Mouse (Mus musculus): ENCODE data around the gene Ltbp1.

The Ltbp1 gene

DNA sequence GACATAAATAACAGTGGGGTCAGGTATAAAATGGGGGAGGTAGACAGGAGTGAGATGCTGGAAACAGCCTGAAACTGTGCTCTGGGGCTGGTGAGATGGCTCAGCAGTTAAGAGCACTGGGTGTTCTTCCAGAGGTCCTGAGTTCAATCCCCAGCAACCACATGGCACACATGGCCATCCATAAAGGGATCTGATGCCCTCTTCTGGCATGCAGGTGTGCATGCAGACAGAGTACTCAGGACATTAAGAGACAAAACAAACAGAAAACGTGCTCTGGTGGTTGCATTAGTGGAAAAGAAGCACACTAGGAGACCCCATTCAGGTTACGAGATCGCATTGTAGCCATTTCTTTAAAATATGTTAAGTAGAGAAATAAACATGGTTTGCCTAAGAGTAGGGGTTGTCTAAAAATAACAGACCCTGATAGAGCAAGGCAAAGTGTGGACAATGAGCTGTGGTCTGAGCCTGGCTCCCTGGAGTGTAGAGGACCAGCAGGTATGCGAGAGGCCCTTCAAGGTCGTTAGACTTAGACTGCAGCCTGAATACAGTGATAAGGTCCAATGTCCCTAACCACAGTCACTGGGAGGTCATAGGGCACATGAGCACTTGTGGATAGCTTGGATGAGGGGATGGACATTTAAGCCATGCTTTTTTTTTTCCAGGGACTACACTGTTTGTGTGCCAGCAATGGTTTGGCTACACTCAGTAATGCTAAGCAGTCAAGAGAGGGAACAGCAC lies 369.1 kb downstream of the Ltbp1 start:
- DNase-seq, result no peak

DNA sequence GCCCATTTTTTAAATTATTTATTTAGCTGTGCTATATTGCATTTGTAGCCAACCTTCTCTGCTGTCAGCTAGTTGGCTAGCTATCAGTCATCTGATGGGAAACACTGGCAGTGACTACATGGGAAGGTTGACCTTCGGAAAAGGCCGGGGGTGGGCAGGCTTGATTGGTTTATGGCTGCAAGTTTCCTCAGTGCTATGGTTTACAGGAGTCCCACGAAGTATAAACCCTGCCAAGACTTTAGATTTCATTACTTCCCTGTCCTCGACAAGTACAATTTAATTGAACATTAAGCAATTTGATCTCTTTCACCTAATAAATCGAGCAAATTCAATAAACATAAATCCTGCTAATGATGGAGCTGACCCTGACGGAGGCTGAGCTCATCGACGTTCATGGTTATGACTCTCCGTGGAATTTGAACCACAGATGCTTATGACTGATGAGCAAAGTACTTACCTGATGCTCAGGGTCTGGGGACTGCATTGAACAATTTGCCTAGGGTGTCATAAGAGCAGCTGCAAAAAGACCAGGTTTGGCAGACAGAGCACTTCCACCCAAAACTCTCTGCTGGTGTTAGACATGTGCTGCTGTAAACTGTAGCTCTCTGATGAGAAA lies 373.0 kb downstream of the Ltbp1 start:
- DNase-seq, result no peak

DNA sequence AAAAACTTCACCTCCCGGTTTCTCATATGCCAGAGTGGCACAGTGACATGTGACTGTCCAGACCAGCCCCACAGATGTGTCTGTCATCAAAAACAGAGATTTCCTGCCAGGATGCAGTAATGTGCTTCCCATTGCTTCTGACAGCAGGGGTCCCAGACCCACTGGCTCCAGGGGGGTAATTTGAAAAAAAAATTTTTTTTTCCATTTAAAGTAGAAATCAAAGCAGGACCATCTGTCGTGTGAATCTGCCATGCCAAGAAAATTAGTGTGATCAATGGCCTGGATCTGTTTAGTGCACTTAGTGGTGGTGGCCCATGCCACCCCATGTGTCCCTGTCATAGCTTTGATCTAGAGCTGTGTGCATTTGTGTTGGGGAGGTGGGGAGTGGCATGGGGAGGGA lies 374.8 kb downstream of the Ltbp1 start:
- no peak for DNase-seq

DNA sequence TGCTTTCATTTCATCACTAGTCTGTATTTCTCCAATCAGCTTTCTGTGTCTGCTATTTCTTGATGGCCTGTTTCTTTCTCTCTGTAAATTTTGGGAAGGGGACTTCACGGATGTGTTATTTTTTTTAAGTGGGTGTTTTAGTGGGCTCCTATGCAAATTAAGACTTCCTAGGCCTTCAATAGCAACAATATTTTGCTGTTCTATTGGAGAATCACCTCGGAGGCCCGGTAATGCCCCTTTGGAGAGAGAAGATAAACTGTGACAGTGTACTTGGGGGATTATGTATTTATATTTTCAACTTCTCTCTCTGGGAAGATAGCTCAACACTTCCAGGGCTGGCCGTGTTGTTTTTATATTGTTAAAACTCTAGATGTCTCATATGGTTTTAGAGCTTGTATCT lies 383.0 kb downstream of the Ltbp1 start:
- no peak for DNase-seq

DNA sequence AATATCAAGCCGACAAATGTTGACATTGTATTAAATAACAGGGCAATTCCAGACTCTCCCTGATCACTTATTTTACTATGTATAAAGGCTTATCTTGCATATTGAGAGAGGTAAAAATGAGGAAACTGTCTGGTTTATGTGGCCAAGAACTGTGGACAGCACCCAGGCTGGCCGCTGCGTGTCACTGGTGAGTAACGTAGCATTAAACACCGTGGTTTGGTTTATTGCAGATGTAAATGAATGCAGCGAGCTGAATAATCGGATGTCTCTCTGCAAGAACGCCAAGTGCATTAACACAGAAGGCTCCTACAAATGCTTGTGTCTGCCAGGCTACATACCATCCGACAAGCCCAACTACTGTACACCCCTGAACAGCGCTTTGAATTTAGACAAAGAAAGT lies 384.8 kb downstream of the Ltbp1 start:
- no peak for DNase-seq

DNA sequence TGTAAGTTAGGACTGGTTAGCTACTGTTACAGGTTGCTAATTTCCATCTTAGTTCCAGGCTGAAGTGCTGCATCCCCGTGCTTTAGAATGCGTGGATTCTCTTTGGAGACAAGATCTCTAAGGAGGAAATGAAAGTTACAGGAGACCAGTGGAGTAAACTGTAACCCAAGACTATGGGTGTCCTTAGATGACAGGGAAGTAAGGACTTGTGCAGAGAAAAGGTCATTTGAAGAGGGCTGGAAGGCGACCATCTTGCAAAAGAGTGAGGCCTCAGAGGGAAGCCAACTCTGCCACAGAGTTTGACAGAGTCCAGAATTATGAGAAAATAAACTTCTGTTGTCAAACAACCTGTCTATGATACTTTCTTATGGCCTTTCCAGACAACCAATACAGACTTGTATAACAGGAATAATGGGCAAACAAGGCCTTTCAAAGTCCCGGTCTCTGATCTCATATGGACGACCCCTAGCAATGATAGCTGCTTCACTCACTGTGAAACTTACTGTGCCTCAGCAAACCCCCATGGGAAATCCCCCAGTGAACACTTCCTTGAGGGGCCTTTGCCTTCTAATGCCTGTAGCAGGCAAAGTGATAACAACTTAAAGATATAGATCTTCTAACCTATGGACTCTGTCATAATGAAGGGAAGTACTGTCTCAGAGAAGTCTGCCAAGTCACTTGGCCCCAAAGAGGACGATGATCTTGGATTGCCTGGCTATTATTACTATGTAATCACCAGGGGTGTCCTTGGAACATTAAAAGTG lies 386.2 kb downstream of the Ltbp1 start:
- DNase-seq, result no peak

DNA sequence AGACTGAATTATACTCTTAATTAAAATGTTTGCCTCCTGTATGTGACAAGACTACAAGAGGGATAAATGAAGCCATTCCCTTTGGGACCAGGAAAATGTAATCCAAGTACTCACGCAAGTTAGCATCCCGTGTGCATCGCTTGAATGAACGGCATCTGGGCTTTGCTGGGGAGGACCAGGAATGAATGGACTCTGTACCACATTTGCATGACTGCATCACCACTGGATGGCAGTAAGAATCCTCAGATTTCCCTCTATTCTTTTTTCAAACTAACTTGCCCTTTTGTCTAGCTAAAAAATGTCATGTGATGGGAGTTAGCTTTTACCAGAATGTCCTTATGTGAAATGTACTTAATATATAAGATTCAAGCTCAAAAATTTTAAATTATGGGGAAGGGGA lies 401.0 kb downstream of the Ltbp1 start:
- DNase-seq, result no peak

DNA sequence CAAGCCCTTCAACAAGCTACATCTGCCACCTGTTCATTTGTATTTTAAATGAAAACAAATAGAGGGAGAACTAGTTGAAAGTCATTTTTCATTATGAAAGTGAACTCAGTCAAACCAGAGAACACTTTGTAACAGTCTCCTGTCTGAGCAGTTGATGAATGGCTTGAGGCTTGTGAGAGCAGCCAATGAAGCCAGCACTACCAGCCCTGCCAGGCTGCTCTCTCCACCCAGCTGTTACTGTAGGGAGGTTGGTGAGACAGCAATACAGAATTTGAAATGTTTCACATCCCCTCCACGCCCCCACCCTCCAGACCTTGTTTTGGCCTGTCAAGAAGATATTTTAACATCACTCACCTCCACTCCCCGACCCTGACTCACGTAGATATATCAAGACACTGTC lies 411.5 kb downstream of the Ltbp1 start:
- DNase-seq, result no peak

DNA sequence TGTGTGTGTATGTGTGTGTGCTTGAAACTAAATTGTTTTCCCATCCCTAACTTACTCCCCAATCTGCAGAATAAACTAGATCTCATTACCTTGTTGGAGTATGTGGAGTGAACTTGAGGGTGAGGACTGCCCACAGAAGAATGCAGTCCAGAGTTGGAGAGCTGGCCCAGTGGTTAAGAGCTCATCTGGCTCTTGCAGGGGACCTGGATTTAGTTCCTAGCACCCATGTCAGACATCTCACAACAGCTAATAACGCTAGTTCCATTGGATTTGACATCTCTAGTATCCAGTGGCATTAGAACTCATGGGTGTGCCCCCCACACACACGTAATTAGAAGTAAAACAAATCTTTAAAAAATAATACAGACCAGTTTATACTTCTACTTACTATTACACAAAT lies 428.8 kb downstream of the Ltbp1 start:
- no peak for DNase-seq

DNA sequence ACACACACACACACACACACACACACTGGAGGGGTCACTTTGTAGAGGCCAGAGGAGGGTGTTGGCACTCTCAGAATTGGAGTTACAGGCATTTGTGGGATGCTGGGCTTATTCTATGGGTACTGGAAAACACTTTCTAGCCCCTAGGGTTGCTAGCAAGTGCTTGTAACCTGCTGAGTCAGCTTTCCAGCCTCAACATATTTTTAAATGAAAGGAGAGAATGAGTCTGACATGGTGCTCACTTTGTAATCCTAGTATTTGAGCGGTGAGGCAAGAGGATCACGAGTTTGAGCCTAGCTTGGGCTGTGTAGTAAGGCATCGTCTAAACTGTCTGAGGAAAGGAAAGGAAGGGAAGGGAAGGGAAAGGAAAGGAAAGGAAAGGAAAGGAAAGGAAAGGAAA lies 429.5 kb downstream of the Ltbp1 start:
- no peak for DNase-seq

DNA sequence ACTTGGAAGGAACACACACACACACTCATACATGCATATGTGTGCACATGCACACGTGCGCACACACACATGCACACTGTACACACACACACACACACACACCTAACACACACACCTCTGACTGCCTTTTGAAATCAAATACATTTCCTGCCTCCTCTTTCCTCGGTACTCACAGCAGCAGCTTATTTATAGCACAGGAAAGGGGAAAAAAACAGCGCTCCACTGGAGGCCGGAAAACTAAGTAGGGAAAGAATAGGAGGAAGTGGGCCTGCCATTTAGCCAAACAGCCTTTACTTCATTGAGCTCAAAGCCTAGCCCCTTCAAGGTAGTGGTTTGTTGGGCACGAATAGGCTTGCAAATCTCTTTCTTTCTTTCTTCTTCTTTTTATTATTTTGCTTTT lies 430.2 kb downstream of the Ltbp1 start, which contains the start of gene Rasgrp3:
Rasgrp3 (plus strand) TSS at position 298 of the 400 bp plus-strand sequence.
- DNase-seq, result no peak

DNA sequence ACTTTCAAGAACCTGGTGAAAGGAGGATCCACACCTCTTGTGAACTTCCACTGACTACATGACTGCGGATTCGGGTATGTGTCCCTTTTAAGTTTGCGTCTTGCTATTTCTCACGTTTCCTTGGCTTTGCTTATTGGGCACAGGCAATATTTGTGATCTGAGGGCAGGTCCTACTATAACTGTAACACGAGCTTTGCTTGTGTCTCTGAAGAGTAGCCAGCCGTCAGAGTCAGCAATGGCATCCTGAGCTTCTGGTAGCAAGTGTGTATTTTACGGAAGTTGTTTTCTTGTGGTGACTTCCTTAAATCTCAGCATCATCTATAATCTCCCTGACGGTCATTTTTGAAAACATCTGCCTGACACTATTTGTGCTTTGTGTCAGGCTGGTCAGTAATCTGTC lies 430.7 kb downstream of the Ltbp1 start:
- no peak for DNase-seq

DNA sequence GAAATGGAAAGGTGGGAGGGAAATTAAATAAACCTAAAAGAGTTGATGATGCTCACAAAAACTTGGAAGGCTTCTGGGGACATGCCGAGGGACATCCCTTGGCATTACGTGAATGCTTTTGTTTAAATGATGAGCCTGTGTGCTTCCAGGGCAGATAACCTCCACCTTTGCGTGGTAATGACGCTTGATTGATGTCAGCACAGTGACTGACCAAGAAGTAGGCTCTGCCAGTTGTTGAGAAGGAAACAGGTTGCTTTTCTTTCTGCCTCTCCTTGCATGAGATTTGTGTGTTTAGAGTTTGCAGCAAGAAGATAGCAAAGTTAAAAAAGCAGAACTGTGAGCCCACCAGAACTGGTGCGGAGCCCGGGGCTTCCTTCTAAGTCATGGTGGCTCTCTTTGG lies 431.5 kb downstream of the Ltbp1 start:
- no peak for DNase-seq

DNA sequence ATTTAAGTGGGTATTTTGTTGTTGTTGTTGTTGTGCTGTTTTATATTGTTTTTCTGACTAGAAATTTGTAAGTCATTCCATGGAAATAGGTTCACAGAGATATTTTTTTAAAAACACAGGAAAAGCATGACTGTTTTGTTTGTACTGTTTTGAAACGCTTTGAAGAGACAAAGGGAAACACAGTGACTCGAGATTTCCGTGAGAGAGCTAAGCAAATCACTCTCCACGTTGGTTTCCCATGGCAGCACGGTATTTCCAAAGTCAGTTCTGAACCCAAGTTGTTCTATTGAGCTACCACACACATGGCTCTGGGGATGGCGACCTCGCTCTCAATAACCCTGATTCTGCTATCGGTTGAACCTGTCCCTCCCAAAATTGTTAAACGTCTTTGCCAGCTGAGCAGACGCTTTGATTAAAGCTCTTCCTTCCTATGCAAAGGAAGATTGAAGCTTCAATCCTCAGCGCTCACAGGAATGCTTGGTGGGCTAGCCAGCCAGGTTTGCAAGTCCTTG lies 431.9 kb downstream of the Ltbp1 start:
- DNase-seq, result no peak

DNA sequence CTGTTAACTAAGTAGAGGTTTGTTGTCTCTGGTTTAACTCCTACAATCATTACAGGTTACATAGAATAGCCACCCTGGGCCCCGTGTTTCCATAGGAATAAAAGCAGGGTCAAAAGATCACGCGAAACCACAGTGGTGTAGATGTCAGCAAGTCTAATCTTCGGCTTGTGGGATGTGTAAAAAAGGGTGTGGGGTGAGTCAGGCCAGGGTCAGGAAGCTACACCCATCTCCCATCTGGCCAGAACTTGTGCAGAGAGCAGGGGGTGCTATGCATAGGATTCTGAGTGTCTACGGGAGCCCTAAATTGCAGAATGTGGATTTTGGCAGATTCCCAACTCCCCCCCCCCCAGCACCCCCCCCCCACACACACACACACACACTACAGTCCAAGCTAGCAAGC lies 432.8 kb downstream of the Ltbp1 start:
- no peak for DNase-seq

DNA sequence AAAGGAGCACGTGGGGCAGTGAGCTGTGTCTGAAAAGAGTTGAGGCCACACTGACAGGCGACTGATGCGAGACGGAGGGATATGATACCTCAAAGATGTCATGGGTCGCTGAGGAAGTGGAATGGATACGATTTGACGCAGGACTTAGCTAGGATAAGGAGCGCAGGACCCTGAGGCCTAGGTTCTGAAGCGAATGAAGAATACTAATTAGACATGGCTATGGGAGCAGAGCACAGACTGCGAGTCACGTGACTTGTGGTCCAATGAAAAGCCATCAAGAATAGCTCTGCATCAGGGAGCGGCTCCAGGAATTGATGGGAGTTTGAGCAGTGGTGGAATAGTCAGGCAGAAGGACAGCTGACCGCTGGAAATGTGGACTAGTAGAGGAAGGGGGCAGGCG lies 433.7 kb downstream of the Ltbp1 start:
- DNase-seq, result no peak

DNA sequence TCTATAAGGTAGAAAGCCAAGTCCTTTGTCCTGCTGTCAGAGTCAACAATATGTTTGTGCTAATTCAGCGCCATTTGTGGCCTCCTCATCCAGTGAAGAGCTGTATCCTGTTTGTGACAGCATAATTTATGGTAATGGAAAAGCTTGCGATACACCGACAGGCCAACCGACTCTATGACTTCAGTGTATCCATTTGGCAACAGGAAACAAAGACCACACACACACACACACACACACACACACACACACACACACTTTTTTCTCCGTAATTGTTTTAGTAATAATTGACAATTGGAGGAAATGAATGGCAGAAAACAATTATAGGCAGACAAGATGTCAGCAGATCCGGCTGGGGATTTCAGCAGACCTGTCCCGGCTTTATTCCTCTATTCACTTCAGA lies 435.3 kb downstream of the Ltbp1 start:
- DNase-seq, result no peak

DNA sequence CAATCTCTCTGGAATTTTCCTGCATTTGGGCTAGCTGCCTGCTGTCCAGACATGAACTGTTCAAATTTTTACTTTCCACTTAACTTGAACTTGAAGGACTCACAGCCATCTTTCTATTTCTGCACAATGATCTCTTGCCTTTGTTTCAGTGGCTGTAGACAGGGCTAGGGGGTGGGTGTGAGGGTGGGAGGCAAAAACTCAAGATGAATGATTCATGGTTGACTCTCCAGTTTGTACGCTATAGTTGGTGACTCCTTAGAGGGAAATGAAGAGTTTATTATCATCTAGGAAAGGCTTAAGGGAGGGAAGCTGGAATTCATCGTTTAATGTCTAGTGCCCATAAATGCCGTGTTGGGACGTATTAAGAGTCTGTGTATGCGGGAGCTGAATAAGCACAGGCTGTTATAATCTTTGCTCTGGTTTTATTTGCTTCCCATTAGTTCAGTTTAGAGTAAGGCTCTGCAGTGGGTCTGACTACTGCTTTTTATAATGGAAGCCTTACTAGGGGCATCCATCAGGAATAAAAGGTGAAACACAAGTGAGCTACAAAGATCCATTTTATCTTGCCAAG lies 436.0 kb downstream of the Ltbp1 start:
- DNase-seq, result no peak

Data from thymus, postnatal 25 days (tissue).